Mouse (Mus musculus) bone marrow, adult 2 months (tissue): Measurements from ENCODE around the gene Ephx4. TPM values are rescaled to one million over a fixed set of nuclear protein-coding genes. Genes with fewer than 3 reads are reported as not detected.
"Not testable (repeated sequence)": the region's sequence is repeated elsewhere in the genome, so short reads cannot be mapped to it uniquely, and the experiment has no call there.

Source experiments
- H3K27ac ChIP-seq: fragments of 200-500 bp; 2 replicates; pipeline ENCODE4 v1.5.1; 2012; ENCODE audit warnings: low read depth, mild to moderate bottlenecking, control low read depth, inconsistent platforms, low read length; ENCODE audit not compliant: control insufficient read depth, poor library complexity, insufficient read depth
- H3K4me1 ChIP-seq: fragments of 200-500 bp; 2 replicates; pipeline ENCODE4 v1.6.1; 2011; ENCODE audit warnings: low read length; ENCODE audit not compliant: control insufficient read depth, insufficient read depth
- H3K4me3 ChIP-seq: fragments of 200-500 bp; replicated peaks from 2 replicates; pipeline ENCODE3; 2011; ENCODE audit warnings: mild to moderate bottlenecking, low read depth, low read length, control low read depth; ENCODE audit not compliant: control insufficient read depth
- CTCF ChIP-seq: fragments of 200-500 bp; IDR thresholded peaks from 2 replicates; pipeline ENCODE4 v1.5.1; 2011; ENCODE audit warnings: low read length, control low read depth; ENCODE audit not compliant: control insufficient read depth, insufficient read depth
- POLR2A ChIP-seq: fragments of 200-500 bp; IDR thresholded peaks from 2 replicates; pipeline ENCODE4 v1.6.1; 2011; ENCODE audit warnings: low read depth, mild to moderate bottlenecking, control low read depth, low read length, borderline replicate concordance; ENCODE audit not compliant: control insufficient read depth
- WGBS: fragments of 180-500 bp; shearing (Covaris S2); methylation state at CpG from one replicate; pipeline ENCODE4 v1.1.7; 2018; 5-methylcytosine and 5-hydroxymethylcytosine counted together
- polyA plus RNA-seq: library from polyadenylated mRNA; stranded (reverse); fragments of >200 nt; gene quantifications from 2 replicates; pipeline ENCODE4 v1.2.4, GENCODE M21; 2011; ENCODE audit warnings: low replicate concordance; ENCODE audit not compliant: missing spikeins, insufficient read depth, insufficient read length

The Ephx4 gene
- polyA plus RNA-seq, 1 experiment = not detected

- TF ChIP-seq POLR2A = no peak
- TF ChIP-seq CTCF = no peak
- no peaks in the 10 kb centered on the region for H3K4me1 ChIP-seq
- H3K4me3 ChIP-seq = no peak overlapping the region
- no peak overlapping the region for H3K27ac ChIP-seq
- whole genome bisulfite sequencing = 3% methylated on average over 4 of the region's 4 CpGs
Measured at GRCm38 (mm10) chr5:107373256-107373655, 29.3 kb upstream of the Ephx4 start.

DNA sequence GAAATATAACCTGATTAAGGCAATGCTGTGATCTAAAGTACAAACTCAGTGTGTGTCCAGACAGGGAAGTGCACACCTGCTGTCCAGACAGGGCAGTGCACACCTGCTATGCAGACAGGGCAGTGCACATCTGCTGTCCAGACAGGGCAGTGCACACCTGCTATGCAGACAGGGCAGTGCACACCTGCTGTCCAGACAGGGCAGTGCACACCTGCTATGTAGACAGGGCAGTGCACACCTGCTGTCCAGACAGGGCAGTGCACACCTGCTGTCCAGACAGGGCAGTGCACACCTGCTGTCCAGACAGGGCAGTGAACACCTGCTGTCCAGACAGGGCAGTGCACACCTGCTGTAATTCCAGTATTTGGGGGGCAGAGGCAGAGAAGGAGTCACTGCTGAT, 16.1 kb upstream of the Ephx4 start:
- H3K27ac ChIP-seq, H3K4me3 ChIP-seq, H3K4me1 ChIP-seq: not testable (repeated sequence)

GRCm38 (mm10) chr5:107387788-107388187, 14.7 kb upstream of the Ephx4 start:
- WGBS = 86% methylated on average over 1 of the region's 1 CpGs
- H3K4me3 ChIP-seq = no peak overlapping the region
- TF ChIP-seq CTCF (no peak), POLR2A (no peak)
- H3K27ac ChIP-seq = no peak overlapping the region
- H3K4me1 ChIP-seq = no peaks in the 10 kb centered on the region

DNA sequence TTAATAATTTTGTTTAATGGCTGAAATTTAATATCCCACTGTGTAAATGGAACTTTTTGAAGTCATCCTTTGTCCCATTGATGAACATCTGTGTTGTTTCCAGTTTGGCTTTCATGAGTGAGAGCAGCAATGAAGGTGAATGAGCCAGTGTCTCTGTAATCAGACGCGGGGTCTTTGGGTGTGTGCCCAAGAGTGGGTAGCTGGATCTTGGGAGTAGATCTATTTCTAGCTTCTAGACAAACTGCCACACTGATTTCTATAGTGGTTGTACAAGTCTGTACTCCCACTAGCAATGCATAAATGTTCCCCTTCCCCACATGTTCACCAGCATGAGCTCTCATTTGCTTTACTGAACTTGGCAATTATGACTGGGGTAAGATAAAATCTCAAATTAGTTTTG, 13.2 kb upstream of the Ephx4 start:
- H3K4me3 ChIP-seq = no peak overlapping the region
- 91% methylated on average over 2 of the region's 2 CpGs for WGBS
- no peak for TF ChIP-seq CTCF
- no peak for TF ChIP-seq POLR2A
- no peak overlapping the region for H3K27ac ChIP-seq
- H3K4me1 ChIP-seq = no peaks in the 10 kb centered on the region

GRCm38 (mm10) chr5:107394437-107394836, 8.1 kb upstream of the Ephx4 start:
- H3K4me3 ChIP-seq = no peak overlapping the region
- TF ChIP-seq CTCF = no peak
- TF ChIP-seq POLR2A = no peak
- H3K4me1 ChIP-seq = no peaks in the 10 kb centered on the region
- no peak overlapping the region for H3K27ac ChIP-seq
- WGBS = 45% methylated on average over 2 of the region's 2 CpGs

DNA sequence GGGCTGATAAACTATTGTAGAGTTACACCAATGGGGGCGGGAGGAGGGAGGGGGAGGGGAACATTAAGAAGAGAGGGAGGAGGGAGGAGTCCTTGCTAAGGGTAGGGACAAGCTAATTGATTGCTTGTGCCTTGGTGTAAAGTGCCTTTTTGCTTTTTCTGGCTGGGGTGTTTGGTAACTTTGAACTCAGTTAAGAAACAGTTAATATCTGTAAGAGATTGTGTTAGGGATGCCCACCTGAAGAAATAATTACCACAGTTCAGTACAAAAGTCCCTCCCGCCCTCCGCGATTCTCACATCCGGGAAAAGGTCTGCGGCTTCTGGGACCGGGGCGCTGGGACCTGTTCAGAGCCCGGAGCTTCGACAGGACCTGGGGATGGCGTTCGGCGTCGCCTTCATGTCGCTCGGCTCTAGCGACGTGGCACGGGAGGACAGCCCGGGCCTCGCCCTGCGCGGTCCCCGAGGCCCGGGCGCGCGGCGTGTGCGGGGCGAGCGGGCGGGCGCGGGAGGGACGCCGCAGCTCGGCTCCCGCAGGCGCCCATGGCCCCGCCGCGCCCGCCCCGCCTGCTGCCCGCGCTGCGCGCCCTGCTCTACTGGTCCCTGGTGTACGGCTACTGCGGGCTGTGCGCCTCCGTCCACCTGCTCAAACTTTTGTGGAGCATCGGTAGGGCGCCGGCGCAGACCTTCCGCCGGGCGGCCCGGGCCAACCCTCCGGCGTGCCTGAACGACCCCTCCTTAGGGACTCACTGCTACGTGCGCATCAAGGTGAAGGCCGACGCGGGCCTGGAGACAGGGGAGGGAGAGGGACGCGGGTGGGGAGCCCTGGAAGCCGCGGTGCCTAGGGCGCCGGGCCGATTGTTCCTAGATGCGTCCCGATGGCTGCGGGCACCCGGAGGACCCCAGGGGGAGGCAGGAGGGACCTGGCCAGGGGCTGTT, 743 bp downstream of the Ephx4 start:
- no peaks in the 10 kb centered on the region; the same call in 1 of the 2 replicates for H3K4me1 ChIP-seq
- no peak overlapping the region for H3K4me3 ChIP-seq
- no peak for TF ChIP-seq CTCF
- WGBS = under 1% methylated on average over 80 of the region's 80 CpGs
- H3K27ac ChIP-seq = no peak overlapping the region; the same call in 1 of the 2 replicates

DNA sequence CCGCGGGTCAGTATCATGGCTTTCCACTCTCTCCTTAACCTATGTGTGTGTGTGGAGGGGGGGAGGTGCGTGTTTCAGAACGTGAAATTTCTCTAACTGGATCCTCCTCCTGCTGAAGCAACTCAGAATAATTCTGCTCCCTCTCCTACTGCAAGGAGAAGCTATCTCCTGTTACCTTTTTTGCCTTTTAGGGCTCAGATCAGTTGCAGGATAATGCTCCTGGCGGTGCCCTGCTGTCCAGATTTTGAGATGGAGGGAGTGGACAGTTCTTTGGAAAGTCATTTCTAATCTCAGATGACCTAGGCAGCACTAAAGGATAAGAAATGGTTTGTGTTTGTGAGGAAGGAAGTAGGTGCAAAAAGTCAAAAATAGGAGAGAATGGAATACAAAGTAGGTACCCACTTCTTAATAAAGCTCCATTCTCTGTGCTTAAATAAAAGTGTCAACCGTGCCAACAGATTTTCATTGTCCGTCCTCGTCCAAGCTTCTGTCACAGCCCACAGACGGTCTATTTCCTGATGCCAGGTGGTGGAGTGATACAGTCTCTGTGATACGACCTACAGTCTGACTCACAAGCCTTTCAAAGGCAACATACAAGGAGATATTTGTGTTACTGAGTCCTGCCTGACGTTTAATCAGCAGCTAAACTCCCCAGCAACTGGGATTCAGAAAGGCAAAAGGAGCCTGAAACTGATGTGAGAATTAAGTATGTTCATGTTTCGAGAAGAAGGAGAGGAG, 1.6 kb downstream of the Ephx4 start:
- Histone ChIP-seq H3K27ac (no peak overlapping the region; the same call in 1 of the 2 replicates), H3K4me1 (no peaks in the 10 kb centered on the region; the same call in 1 of the 2 replicates), H3K4me3 (no peak overlapping the region)
- 29% methylated on average over 12 of the region's 12 CpGs for WGBS
- TF ChIP-seq POLR2A (no peak), CTCF (no peak)

DNA sequence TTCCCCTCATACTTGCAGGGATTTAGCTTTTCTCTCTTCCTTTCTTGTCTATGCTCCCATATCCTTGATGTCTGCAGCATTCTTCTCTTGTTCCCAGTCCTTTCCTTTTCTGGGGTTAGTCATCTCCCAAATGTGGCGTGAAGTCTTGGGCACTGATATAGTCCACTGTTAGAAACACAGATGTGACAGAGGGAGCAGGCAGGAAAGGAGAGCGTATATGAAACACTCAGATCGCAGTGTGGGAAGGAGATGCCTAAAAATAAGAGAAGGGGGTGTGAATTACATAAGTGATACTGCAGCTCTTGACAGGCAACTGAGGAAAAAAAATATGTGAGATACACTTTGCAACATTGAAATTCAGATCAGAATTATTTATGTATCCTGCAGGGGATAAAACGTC, 2.8 kb downstream of the Ephx4 start:
- TF ChIP-seq POLR2A = no peak
- no peak for TF ChIP-seq CTCF
- no peaks in the 10 kb centered on the region; the same call in 1 of the 2 replicates for H3K4me1 ChIP-seq
- H3K4me3 ChIP-seq = no peak overlapping the region
- 85% methylated on average over 4 of the region's 4 CpGs for WGBS
- no peak overlapping the region for H3K27ac ChIP-seq
